Mouse (Mus musculus) liver, embryonic 15.5 days (tissue): ENCODE data around the gene Nat8l. TPM values are rescaled to one million over a fixed set of nuclear protein-coding genes. Genes with fewer than 3 reads are reported as not detected.

Experiments
- ATAC-seq: fragments of 200-750 bp; cut with Nextera tagmentation; 2 replicates; pipeline ENCODE4 v1.8.0; 2017; ENCODE audit warnings: moderate number of reproducible peaks, mild to moderate bottlenecking, moderate library complexity; ENCODE audit not compliant: insufficient read depth
- H3K27ac ChIP-seq: fragments of 300-500 bp; sonication (generic); replicated peaks from 2 replicates; pipeline ENCODE4 v1.5.1; 2015; ENCODE audit warnings: mild to moderate bottlenecking, inconsistent platforms
- H3K27me3 ChIP-seq: fragments of 300-500 bp; sonication (generic); 2 replicates; pipeline ENCODE4 v1.6.1; 2015; ENCODE audit warnings: mild to moderate bottlenecking, inconsistent platforms
- H3K36me3 ChIP-seq: fragments of 300-500 bp; sonication (generic); replicated peaks from 2 replicates; pipeline ENCODE4 v1.6.1; 2015; ENCODE audit warnings: moderate library complexity, mild to moderate bottlenecking, inconsistent platforms
- H3K4me1 ChIP-seq: fragments of 300-500 bp; sonication (generic); replicated peaks from 2 replicates; pipeline ENCODE4 v1.6.1; 2015; ENCODE audit warnings: inconsistent platforms
- H3K4me2 ChIP-seq: fragments of 300-500 bp; sonication (generic); 2 replicates; pipeline ENCODE4 v1.6.1; 2015; ENCODE audit warnings: moderate library complexity, mild to moderate bottlenecking, inconsistent platforms
- H3K4me3 ChIP-seq: fragments of 300-500 bp; sonication (generic); replicated peaks from 2 replicates; pipeline ENCODE4 v1.5.1; 2015; ENCODE audit warnings: mild to moderate bottlenecking, inconsistent platforms
- H3K9ac ChIP-seq: fragments of 300-500 bp; sonication (generic); 2 replicates; pipeline ENCODE4 v1.6.1; 2015; ENCODE audit warnings: moderate library complexity, mild to moderate bottlenecking, inconsistent platforms
- H3K9me3 ChIP-seq: fragments of 300-500 bp; sonication (generic); replicated peaks from 2 replicates; pipeline ENCODE4 v1.6.1; 2016; ENCODE audit warnings: inconsistent platforms
- WGBS: fragments of 180-500 bp; shearing (Covaris S2); methylation state at CpG from one replicate; pipeline ENCODE4 v1.1.7; 2015; ENCODE audit warnings: mixed read lengths; ENCODE audit not compliant: insufficient replicate concordance; 5-methylcytosine and 5-hydroxymethylcytosine counted together
- polyA plus RNA-seq: library from polyadenylated mRNA; unstranded; fragments of >200 nt; fragmentation: Nextera tagmentation; extraction: Ambion mirVana; gene quantifications from 2 replicates; pipeline ENCODE4 v1.2.1, GENCODE M21; 2015

Gene Nat8l
- polyA plus RNA-seq, 1 experiment from 2014 or later: 0.09 TPM

GRCm38 (mm10) chr5:33983309-33984121, 12.3 kb upstream of the Nat8l start, which contains the start of gene Gm1673:
Gene Gm1673, plus strand, starts transcription at chr5:33983433.
- Histone ChIP-seq H3K4me1 (peaks cover 6% of the 10 kb centered on the region), H3K4me2 (peak within 1 kb of the TSS; percentile 71), H3K9ac (0 out of 2 replicates have a peak within 1 kb of the TSS, but pooled peaks have one; percentile 18), H3K9me3 (no peaks in the 10 kb centered on the region), H3K36me3 (no peaks in the 10 kb centered on the region), H3K4me3 (peak within 1 kb of the TSS; percentile 57), H3K27me3 (peaks cover 54% of the 10 kb centered on the region), H3K27ac (no peak within 1 kb of the TSS)
- 0 out of 2 replicates have a peak, but pooled peaks have one; percentile 28 for ATAC-seq
- WGBS: under 1% methylated on average over 87 of the region's 88 CpGs

GRCm38 (mm10) chr5:33994671-33995625, 836 bp upstream of the Nat8l start:
- H3K36me3 ChIP-seq: no peaks in the 10 kb centered on the region
- no peak overlapping the region for H3K27ac ChIP-seq
- peaks cover 16% of the 10 kb centered on the region for H3K4me1 ChIP-seq
- ATAC-seq: no peak
- H3K4me2 ChIP-seq: peak overlapping the region; percentile 66; the same call in 1 of the 2 replicates
- H3K9me3 ChIP-seq: no peaks in the 10 kb centered on the region
- H3K9ac ChIP-seq: no peak overlapping the region
- peak overlapping the region; percentile 53 for H3K4me3 ChIP-seq
- WGBS: 31% methylated on average over 28 of the region's 28 CpGs
- H3K27me3 ChIP-seq: peaks cover 61% of the 10 kb centered on the region

- Histone ChIP-seq H3K9ac (no peak overlapping the region), H3K4me3 (peak overlapping the region; percentile 53), H3K4me2 (peak overlapping the region; percentile 66), H3K27ac (no peak overlapping the region), H3K9me3 (no peaks in the 10 kb centered on the region), H3K4me1 (peaks cover 16% of the 10 kb centered on the region), H3K36me3 (no peaks in the 10 kb centered on the region), H3K27me3 (peaks cover 66% of the 10 kb centered on the region)
- no peak for ATAC-seq
- WGBS: under 1% methylated on average over 55 of the region's 55 CpGs
These were observed 886 bp downstream of the Nat8l start for GRCm38 (mm10) chr5:33996694-33997045.

- peak overlapping the region; percentile 53 for H3K4me3 ChIP-seq
- no peak overlapping the region for H3K9ac ChIP-seq
- no peak overlapping the region for H3K27ac ChIP-seq
- H3K9me3 ChIP-seq: no peaks in the 10 kb centered on the region
- peaks cover 16% of the 10 kb centered on the region for H3K4me1 ChIP-seq
- peak overlapping the region; percentile 66 for H3K4me2 ChIP-seq
- H3K36me3 ChIP-seq: no peaks in the 10 kb centered on the region
- ATAC-seq: no peak
- H3K27me3 ChIP-seq: peaks cover 66% of the 10 kb centered on the region
- 1% methylated on average over 80 of the region's 80 CpGs for WGBS
These were observed 1.4 kb downstream of the Nat8l start for GRCm38 (mm10) chr5:33997051-33997741.

DNA sequence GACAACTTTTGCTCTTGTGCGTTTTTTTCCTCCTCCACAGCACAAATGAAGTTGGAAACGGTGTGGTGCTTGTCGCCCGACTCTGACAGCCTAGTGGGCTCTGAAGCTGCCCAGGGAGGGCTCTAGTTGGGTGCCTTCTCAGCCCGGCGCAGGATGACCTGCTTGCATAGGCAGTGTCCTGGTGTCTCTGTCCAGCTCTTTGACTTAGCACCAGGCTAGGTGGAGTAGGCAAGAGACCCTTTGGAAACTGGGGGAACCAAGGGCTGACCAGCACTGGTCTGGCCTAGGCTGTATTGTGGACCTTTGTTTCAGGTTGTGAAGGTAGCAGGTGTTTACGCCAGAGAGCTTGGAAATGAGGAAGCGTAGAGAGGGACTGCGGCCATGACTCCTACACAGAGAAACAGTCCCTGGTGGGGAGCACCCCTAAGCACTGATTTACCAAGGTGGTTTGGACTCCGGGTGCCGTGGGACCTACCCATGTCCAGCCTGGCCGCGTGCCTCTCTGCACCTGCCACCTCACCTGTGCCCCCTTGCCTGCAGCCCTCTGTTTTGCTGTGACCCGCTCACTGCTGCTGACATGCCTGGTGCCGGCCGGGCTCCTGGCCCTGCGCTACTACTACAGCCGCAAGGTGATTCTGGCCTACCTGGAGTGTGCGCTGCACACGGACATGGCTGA, 2.2 kb downstream of the Nat8l start:
- peak overlapping the region; percentile 66; the same call in 1 of the 2 replicates for H3K4me2 ChIP-seq
- WGBS: 54% methylated on average over 20 of the region's 20 CpGs
- H3K27me3 ChIP-seq: peaks cover 66% of the 10 kb centered on the region
- no peak for ATAC-seq
- H3K4me1 ChIP-seq: peaks cover 16% of the 10 kb centered on the region
- no peak overlapping the region for H3K9ac ChIP-seq
- H3K27ac ChIP-seq: no peak overlapping the region
- no peak overlapping the region; the same call in 1 of the 2 replicates for H3K4me3 ChIP-seq
- H3K9me3 ChIP-seq: no peaks in the 10 kb centered on the region
- H3K36me3 ChIP-seq: no peaks in the 10 kb centered on the region

GRCm38 (mm10) chr5:33998505-33998877, 2.7 kb downstream of the Nat8l start:
- peaks cover 66% of the 10 kb centered on the region for H3K27me3 ChIP-seq
- 66% methylated on average over 3 of the region's 3 CpGs for WGBS
- H3K4me3 ChIP-seq: no peak overlapping the region

GRCm38 (mm10) chr5:33999466-34000090, 3.8 kb downstream of the Nat8l start:
- WGBS: 63% methylated on average over 6 of the region's 6 CpGs
- ATAC-seq: no peak
- Histone ChIP-seq H3K4me2 (no peak overlapping the region), H3K27me3 (peaks cover 59% of the 10 kb centered on the region), H3K9me3 (no peaks in the 10 kb centered on the region), H3K36me3 (no peaks in the 10 kb centered on the region), H3K4me1 (peaks cover 16% of the 10 kb centered on the region), H3K9ac (no peak overlapping the region), H3K4me3 (no peak overlapping the region), H3K27ac (no peak overlapping the region)

More at GRCm38 (mm10) chr5:33998505-33998877, 2.7 kb downstream of the Nat8l start:
- no peaks in the 10 kb centered on the region for H3K9me3 ChIP-seq
- no peak overlapping the region for H3K4me2 ChIP-seq
- no peak for ATAC-seq
- peaks cover 16% of the 10 kb centered on the region for H3K4me1 ChIP-seq
- no peak overlapping the region for H3K9ac ChIP-seq
- no peak overlapping the region for H3K27ac ChIP-seq
- no peaks in the 10 kb centered on the region for H3K36me3 ChIP-seq

DNA sequence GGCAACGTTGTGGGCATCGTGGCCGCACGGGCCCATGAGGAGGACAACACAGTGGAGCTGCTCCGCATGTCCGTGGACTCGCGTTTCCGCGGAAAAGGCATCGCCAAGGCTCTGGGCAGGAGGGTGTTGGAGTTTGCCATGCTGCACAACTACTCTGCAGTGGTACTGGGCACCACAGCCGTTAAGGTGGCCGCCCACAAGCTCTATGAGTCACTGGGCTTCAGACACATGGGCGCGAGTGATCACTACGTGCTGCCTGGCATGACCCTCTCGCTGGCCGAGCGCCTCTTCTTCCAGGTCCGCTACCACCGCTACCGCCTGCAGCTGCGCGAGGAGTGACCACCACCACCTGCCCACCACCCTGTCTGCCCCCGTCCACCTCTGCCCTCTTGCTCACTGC, 5.0 kb downstream of the Nat8l start:
- Histone ChIP-seq H3K9ac (no peak overlapping the region), H3K27ac (no peak overlapping the region), H3K4me3 (no peak overlapping the region), H3K27me3 (peaks cover 47% of the 10 kb centered on the region), H3K36me3 (no peaks in the 10 kb centered on the region), H3K9me3 (no peaks in the 10 kb centered on the region), H3K4me1 (peaks cover 14% of the 10 kb centered on the region), H3K4me2 (no peak overlapping the region)
- ATAC-seq: no peak
- 80% methylated on average over 25 of the region's 25 CpGs for WGBS

- Histone ChIP-seq H3K9ac (no peak overlapping the region), H3K4me3 (no peak overlapping the region), H3K27ac (no peak overlapping the region), H3K4me1 (peaks cover 8% of the 10 kb centered on the region), H3K4me2 (no peak overlapping the region), H3K36me3 (no peaks in the 10 kb centered on the region), H3K9me3 (no peaks in the 10 kb centered on the region), H3K27me3 (peaks cover 41% of the 10 kb centered on the region)
- WGBS: 82% methylated on average over 1 of the region's 1 CpGs
- no peak for ATAC-seq
These were observed 5.6 kb downstream of the Nat8l start for GRCm38 (mm10) chr5:34001401-34001800.

- H3K4me1 ChIP-seq: no peaks in the 10 kb centered on the region
- no peak overlapping the region for H3K4me2 ChIP-seq
- H3K9me3 ChIP-seq: no peaks in the 10 kb centered on the region
- no peaks in the 10 kb centered on the region for H3K36me3 ChIP-seq
- no peak overlapping the region for H3K27ac ChIP-seq
- no peak for ATAC-seq
- peaks cover 28% of the 10 kb centered on the region for H3K27me3 ChIP-seq
- H3K4me3 ChIP-seq: no peak overlapping the region
- no peak overlapping the region for H3K9ac ChIP-seq
- 71% methylated on average over 4 of the region's 4 CpGs for WGBS
These were observed 6.9 kb downstream of the Nat8l start for GRCm38 (mm10) chr5:34002636-34003035.
